Mouse (Mus musculus): ENCODE measurements around the gene Gm28305. TPM values are rescaled to one million over a fixed set of nuclear protein-coding genes. Genes with fewer than 3 reads are reported as not detected.

The Gm28305 gene
- polyA plus RNA-seq (2014; fragmentation: Nextera tagmentation; extraction: Ambion mirVana), result not detected in 2 replicates

- H3K27me3 ChIP-seq (ENCODE audit: control insufficient read depth, insufficient read depth, low read length), result no peaks in the 10 kb centered on the region
- no peak within 1 kb of the TSS for H3K4me2 ChIP-seq (replicated peaks; ENCODE audit: low read depth, low read length)
- DNase-seq (ENCODE audit: low spot score), result no peak
- H3K27ac ChIP-seq (ENCODE audit: low read depth, low read length), result no peak within 1 kb of the TSS
- no peaks in the 10 kb centered on the region for H3K4me1 ChIP-seq (replicated peaks; ENCODE audit: control insufficient read depth, insufficient read depth, low read length)
- H3K9me3 ChIP-seq (ENCODE audit: control insufficient read depth, low read length), result no peaks in the 10 kb centered on the region
- 72% methylated on average over 2 of the region's 2 CpGs for WGBS
- H3K9ac ChIP-seq (ENCODE audit: low read depth, low read length), result no peak within 1 kb of the TSS
- ATAC-seq (ENCODE audit: low FRiP score), result no peak
- H3K4me3 ChIP-seq (ENCODE audit: low read depth, low read length), result no peak within 1 kb of the TSS
- no peaks in the 10 kb centered on the region for H3K36me3 ChIP-seq (ENCODE audit: control insufficient read depth, insufficient read depth, low read length)
Observed at GRCm38 (mm10) chr9:104040362-104040761, at the start of gene Gm28305. Gene Gm28305, plus strand, starts transcription at chr9:104040662.

GRCm38 (mm10) chr9:103996496-103996895 lies 44.0 kb upstream of the Gm28305 start:
- no peak overlapping the region for H3K9ac ChIP-seq (ENCODE audit: low read depth, low read length)
- H3K4me1 ChIP-seq (replicated peaks; ENCODE audit: control insufficient read depth, insufficient read depth, low read length), result no peaks in the 10 kb centered on the region
- no peaks in the 10 kb centered on the region for H3K36me3 ChIP-seq (ENCODE audit: control insufficient read depth, insufficient read depth, low read length)
- DNase-seq (ENCODE audit: low spot score) (peak; percentile 83), ATAC-seq (ENCODE audit: low FRiP score) (no peak)
- no peaks in the 10 kb centered on the region for H3K27me3 ChIP-seq (ENCODE audit: control insufficient read depth, insufficient read depth, low read length)
- no peak overlapping the region for H3K4me3 ChIP-seq (ENCODE audit: low read depth, low read length)
- 12% methylated on average over 2 of the region's 2 CpGs for WGBS
- no peak overlapping the region for H3K4me2 ChIP-seq (replicated peaks; ENCODE audit: low read depth, low read length)
- no peaks in the 10 kb centered on the region for H3K9me3 ChIP-seq (ENCODE audit: control insufficient read depth, low read length)
- no peak overlapping the region for H3K27ac ChIP-seq (ENCODE audit: low read depth, low read length)

- Histone ChIP-seq H3K27ac (ENCODE audit: low read depth, low read length) (no peak overlapping the region), H3K9me3 (ENCODE audit: control insufficient read depth, low read length) (no peaks in the 10 kb centered on the region), H3K27me3 (ENCODE audit: control insufficient read depth, insufficient read depth, low read length) (no peaks in the 10 kb centered on the region), H3K36me3 (ENCODE audit: control insufficient read depth, insufficient read depth, low read length) (no peaks in the 10 kb centered on the region), H3K4me2 (replicated peaks; ENCODE audit: low read depth, low read length) (no peak overlapping the region), H3K9ac (ENCODE audit: low read depth, low read length) (no peak overlapping the region), H3K4me3 (ENCODE audit: low read depth, low read length) (no peak overlapping the region), H3K4me1 (replicated peaks; ENCODE audit: control insufficient read depth, insufficient read depth, low read length) (no peaks in the 10 kb centered on the region)
- DNase-seq (ENCODE audit: low spot score), result no peak
- ATAC-seq (ENCODE audit: low FRiP score), result no peak
- 57% methylated on average over 3 of the region's 3 CpGs for WGBS
Observed at GRCm38 (mm10) chr9:104000601-104001000, 39.9 kb upstream of the Gm28305 start.

- ATAC-seq (ENCODE audit: low FRiP score) (peak; percentile 98), DNase-seq (ENCODE audit: low spot score) (peak; percentile 99)
- Histone ChIP-seq H3K9ac (ENCODE audit: low read depth, low read length) (peak within 1 kb of the TSS; percentile 64), H3K9me3 (ENCODE audit: control insufficient read depth, low read length) (no peaks in the 10 kb centered on the region), H3K27ac (ENCODE audit: low read depth, low read length) (peak within 1 kb of the TSS; percentile 39; the same call in 1 of the 2 replicates), H3K4me3 (ENCODE audit: low read depth, low read length) (peak within 1 kb of the TSS; percentile 59), H3K36me3 (ENCODE audit: control insufficient read depth, insufficient read depth, low read length) (no peaks in the 10 kb centered on the region), H3K4me2 (replicated peaks; ENCODE audit: low read depth, low read length) (peak within 1 kb of the TSS; percentile 66), H3K27me3 (ENCODE audit: control insufficient read depth, insufficient read depth, low read length) (no peaks in the 10 kb centered on the region), H3K4me1 (replicated peaks; ENCODE audit: control insufficient read depth, insufficient read depth, low read length) (no peaks in the 10 kb centered on the region)
- WGBS, result 1% methylated on average over 55 of the region's 55 CpGs
Observed at GRCm38 (mm10) chr9:104001921-104002859, 38.3 kb upstream of the Gm28305 start, which contains the start of gene Nphp3. Gene Nphp3, plus strand, starts transcription at chr9:104002544.

GRCm38 (mm10) chr9:104002913-104003330 lies 37.5 kb upstream of the Gm28305 start:
- H3K9me3 ChIP-seq (ENCODE audit: control insufficient read depth, low read length), result no peaks in the 10 kb centered on the region
- H3K4me2 ChIP-seq (replicated peaks; ENCODE audit: low read depth, low read length), result peak overlapping the region; percentile 66
- ATAC-seq (ENCODE audit: low FRiP score), result peak; percentile 49
- H3K4me1 ChIP-seq (replicated peaks; ENCODE audit: control insufficient read depth, insufficient read depth, low read length), result no peaks in the 10 kb centered on the region
- H3K27ac ChIP-seq (ENCODE audit: low read depth, low read length), result 0 out of 2 replicates have a peak overlapping the region, but pooled peaks have one; percentile 34
- peak overlapping the region; percentile 59 for H3K4me3 ChIP-seq (ENCODE audit: low read depth, low read length)
- no peaks in the 10 kb centered on the region for H3K36me3 ChIP-seq (ENCODE audit: control insufficient read depth, insufficient read depth, low read length)
- H3K9ac ChIP-seq (ENCODE audit: low read depth, low read length), result peak overlapping the region; percentile 64
- DNase-seq (ENCODE audit: low spot score), result peak; percentile 81
- WGBS, result under 1% methylated on average over 37 of the region's 37 CpGs
- no peaks in the 10 kb centered on the region for H3K27me3 ChIP-seq (ENCODE audit: control insufficient read depth, insufficient read depth, low read length)

GRCm38 (mm10) chr9:104014526-104014925 lies 25.9 kb upstream of the Gm28305 start:
- H3K9me3 ChIP-seq (ENCODE audit: control insufficient read depth, low read length), result no peaks in the 10 kb centered on the region
- no peak overlapping the region for H3K4me3 ChIP-seq (ENCODE audit: low read depth, low read length)
- no peaks in the 10 kb centered on the region for H3K4me1 ChIP-seq (replicated peaks; ENCODE audit: control insufficient read depth, insufficient read depth, low read length)
- no peak overlapping the region for H3K9ac ChIP-seq (ENCODE audit: low read depth, low read length)
- H3K27ac ChIP-seq (ENCODE audit: low read depth, low read length), result no peak overlapping the region
- H3K27me3 ChIP-seq (ENCODE audit: control insufficient read depth, insufficient read depth, low read length), result no peaks in the 10 kb centered on the region
- no peak for DNase-seq (ENCODE audit: low spot score)
- no peak for ATAC-seq (ENCODE audit: low FRiP score)
- WGBS, result 69% methylated on average over 1 of the region's 1 CpGs
- no peaks in the 10 kb centered on the region for H3K36me3 ChIP-seq (ENCODE audit: control insufficient read depth, insufficient read depth, low read length)
- H3K4me2 ChIP-seq (replicated peaks; ENCODE audit: low read depth, low read length), result no peak overlapping the region

- H3K9ac ChIP-seq (ENCODE audit: low read depth, low read length), result no peak overlapping the region
- no peak overlapping the region for H3K27ac ChIP-seq (ENCODE audit: low read depth, low read length)
- H3K27me3 ChIP-seq (ENCODE audit: control insufficient read depth, insufficient read depth, low read length), result no peaks in the 10 kb centered on the region
- H3K4me1 ChIP-seq (replicated peaks; ENCODE audit: control insufficient read depth, insufficient read depth, low read length), result no peaks in the 10 kb centered on the region
- no peaks in the 10 kb centered on the region for H3K36me3 ChIP-seq (ENCODE audit: control insufficient read depth, insufficient read depth, low read length)
- 94% methylated on average over 10 of the region's 10 CpGs for WGBS
- no peak for DNase-seq (ENCODE audit: low spot score)
- no peak overlapping the region for H3K4me2 ChIP-seq (replicated peaks; ENCODE audit: low read depth, low read length)
- no peaks in the 10 kb centered on the region for H3K9me3 ChIP-seq (ENCODE audit: control insufficient read depth, low read length)
- H3K4me3 ChIP-seq (ENCODE audit: low read depth, low read length), result no peak overlapping the region
- no peak for ATAC-seq (ENCODE audit: low FRiP score)
Observed at GRCm38 (mm10) chr9:104021026-104021425, 19.4 kb upstream of the Gm28305 start.

GRCm38 (mm10) chr9:104027186-104027585 lies 13.3 kb upstream of the Gm28305 start:
- no peak for ATAC-seq (ENCODE audit: low FRiP score)

GRCm38 (mm10) chr9:104029861-104030260 lies 10.6 kb upstream of the Gm28305 start:
- Histone ChIP-seq H3K27me3 (ENCODE audit: control insufficient read depth, insufficient read depth, low read length) (no peaks in the 10 kb centered on the region), H3K9me3 (ENCODE audit: control insufficient read depth, low read length) (no peaks in the 10 kb centered on the region), H3K27ac (ENCODE audit: low read depth, low read length) (no peak overlapping the region), H3K36me3 (ENCODE audit: control insufficient read depth, insufficient read depth, low read length) (no peaks in the 10 kb centered on the region), H3K4me1 (replicated peaks; ENCODE audit: control insufficient read depth, insufficient read depth, low read length) (no peaks in the 10 kb centered on the region), H3K9ac (ENCODE audit: low read depth, low read length) (no peak overlapping the region), H3K4me2 (replicated peaks; ENCODE audit: low read depth, low read length) (no peak overlapping the region), H3K4me3 (ENCODE audit: low read depth, low read length) (no peak overlapping the region)
- ATAC-seq (ENCODE audit: low FRiP score) (no peak), DNase-seq (ENCODE audit: low spot score) (no peak)
- WGBS, result 90% methylated on average over 11 of the region's 11 CpGs

More at GRCm38 (mm10) chr9:104027186-104027585, 13.3 kb upstream of the Gm28305 start:
- Histone ChIP-seq H3K36me3 (ENCODE audit: control insufficient read depth, insufficient read depth, low read length) (no peaks in the 10 kb centered on the region), H3K4me1 (replicated peaks; ENCODE audit: control insufficient read depth, insufficient read depth, low read length) (no peaks in the 10 kb centered on the region), H3K9ac (ENCODE audit: low read depth, low read length) (no peak overlapping the region), H3K27me3 (ENCODE audit: control insufficient read depth, insufficient read depth, low read length) (no peaks in the 10 kb centered on the region), H3K4me3 (ENCODE audit: low read depth, low read length) (no peak overlapping the region), H3K9me3 (ENCODE audit: control insufficient read depth, low read length) (no peaks in the 10 kb centered on the region), H3K4me2 (replicated peaks; ENCODE audit: low read depth, low read length) (no peak overlapping the region), H3K27ac (ENCODE audit: low read depth, low read length) (no peak overlapping the region)
- DNase-seq (ENCODE audit: low spot score), result no peak
- WGBS, result 95% methylated on average over 8 of the region's 8 CpGs

Data from hindbrain, embryonic 11.5 days (tissue).